Mouse (Mus musculus) adrenal gland, adult 18-20 months (tissue): ENCODE measurements around the gene Chd6. TPM values are rescaled to one million over a fixed set of nuclear protein-coding genes. Genes with fewer than 3 reads are reported as not detected.

Experiments used
- DNase-seq, 2 experiments: peaks; one replicate each; pipeline ENCODE4 v3.0.0; 2021 to 2022; ENCODE audit warnings: low spot score in 2 of 2
- long read RNA-seq, 2 experiments: library from polyadenylated mRNA; stranded (forward); transcript quantifications; one replicate each; pipeline ENCODE4 v2.0.0; 2021
- total RNA-seq, 2 experiments: library from RNA; stranded (reverse); gene quantifications; 1 replicate in 1 of 2; 2 replicates in 1 of 2; pipeline ENCODE4 v1.2.3; 2021

Chd6 gene
- total RNA-seq: 10 to 100 TPM; 20.9 to 26.9 TPM
- long read RNA-seq, experiment 1, partial matches to known transcripts: 1 of 1 reads
- long read RNA-seq, experiment 1, other reads (novel, unspliced or antisense): 0 of 1 reads
- long read RNA-seq, experiment 2, partial matches to known transcripts: 1 of 6 reads
- long read RNA-seq, experiment 2, other reads (novel, unspliced or antisense): 5 of 6 reads

- peak; percentile 91 to 93 for DNase-seq
Observed at GRCm38 (mm10) chr2:161108933-161109371, at the start of gene Chd6. Gene Chd6 (minus strand): TSS chr2:161109075.

GRCm38 (mm10) chr2:161150004-161150842 is 41.3 kb upstream of the Chd6 start:
- DNase-seq: no peak

GRCm38 (mm10) chr2:161148428-161149020 is 39.6 kb upstream of the Chd6 start:
- no peak for DNase-seq

- no peak for DNase-seq
Observed at GRCm38 (mm10) chr2:161147656-161148427, 39.0 kb upstream of the Chd6 start.

GRCm38 (mm10) chr2:161144799-161145198 is 35.9 kb upstream of the Chd6 start:
- no peak for DNase-seq

GRCm38 (mm10) chr2:161138672-161139536 is 30.0 kb upstream of the Chd6 start:
- DNase-seq: no peak

- DNase-seq: no peak
Observed at GRCm38 (mm10) chr2:161136999-161137398, 28.1 kb upstream of the Chd6 start.

GRCm38 (mm10) chr2:161128367-161129111 is 19.7 kb upstream of the Chd6 start:
- DNase-seq: no peak

GRCm38 (mm10) chr2:161112011-161112410 is 3.1 kb upstream of the Chd6 start:
- no peak for DNase-seq

GRCm38 (mm10) chr2:161109398-161109821 is 535 bp upstream of the Chd6 start:
- no peak for DNase-seq

GRCm38 (mm10) chr2:161108085-161108927 is 569 bp downstream of the Chd6 start:
- peak; percentile 52 to 57 for DNase-seq

- no peak for DNase-seq
Observed at GRCm38 (mm10) chr2:161107236-161107635, 1.6 kb downstream of the Chd6 start.

GRCm38 (mm10) chr2:161103769-161104168 is 5.1 kb downstream of the Chd6 start:
- DNase-seq: no peak

GRCm38 (mm10) chr2:161102102-161102501 is 6.8 kb downstream of the Chd6 start:
- DNase-seq: no peak

- DNase-seq: no peak
Observed at GRCm38 (mm10) chr2:161097746-161098145, 11.1 kb downstream of the Chd6 start.

GRCm38 (mm10) chr2:161090746-161091405 is 18.0 kb downstream of the Chd6 start:
- no peak for DNase-seq

GRCm38 (mm10) chr2:161090200-161090599 is 18.7 kb downstream of the Chd6 start:
- DNase-seq: no peak

- no peak for DNase-seq
Observed at GRCm38 (mm10) chr2:161078590-161078989, 30.3 kb downstream of the Chd6 start.
